Mouse (Mus musculus) limb, embryonic 13.5 days (tissue): ENCODE data around the gene Fam126a. TPM values are rescaled to one million over a fixed set of nuclear protein-coding genes. Genes with fewer than 3 reads are reported as not detected.
A peak's percentile ranks its signal among the peaks of the same experiment; 100 is the strongest.

Source experiments
- ATAC-seq: fragments of 200-750 bp; cut with Nextera tagmentation; 2 replicates; pipeline ENCODE4 v1.8.0; 2017; ENCODE audit warnings: low read depth, moderate number of reproducible peaks, moderate TSS enrichment; ENCODE audit not compliant: low FRiP score
- H3K27ac ChIP-seq: fragments of 300-500 bp; sonication (generic); 2 replicates; pipeline ENCODE4 v1.5.1; 2015; ENCODE audit warnings: inconsistent platforms, mild to moderate bottlenecking, moderate library complexity
- H3K27me3 ChIP-seq: fragments of 300-500 bp; sonication (generic); 2 replicates; pipeline ENCODE4 v1.6.1; 2015; ENCODE audit warnings: mild to moderate bottlenecking, inconsistent platforms
- H3K36me3 ChIP-seq: fragments of 300-500 bp; sonication (generic); 2 replicates; pipeline ENCODE4 v1.6.1; 2015; ENCODE audit warnings: inconsistent platforms, mild to moderate bottlenecking, moderate library complexity
- H3K4me1 ChIP-seq: fragments of 300-500 bp; sonication (generic); 2 replicates; pipeline ENCODE4 v1.6.1; 2015; ENCODE audit warnings: inconsistent platforms
- H3K4me2 ChIP-seq: fragments of 300-500 bp; sonication (generic); replicated peaks from 2 replicates; pipeline ENCODE4 v1.6.1; 2015; ENCODE audit warnings: inconsistent platforms, mild to moderate bottlenecking, moderate library complexity
- H3K4me3 ChIP-seq: fragments of 300-500 bp; sonication (generic); 2 replicates; pipeline ENCODE4 v1.5.1; 2015; ENCODE audit warnings: moderate library complexity, mild to moderate bottlenecking, inconsistent platforms
- H3K9ac ChIP-seq: fragments of 300-500 bp; sonication (generic); 2 replicates; pipeline ENCODE4 v1.6.1; 2015; ENCODE audit warnings: mild to moderate bottlenecking, inconsistent platforms
- H3K9me3 ChIP-seq: fragments of 300-500 bp; sonication (generic); 2 replicates; pipeline ENCODE4 v1.6.1; 2016; ENCODE audit warnings: inconsistent platforms
- WGBS: fragments of 180-500 bp; shearing (Covaris S2); methylation state at CpG from one replicate; pipeline ENCODE4 v1.1.7; 2015; 5-methylcytosine and 5-hydroxymethylcytosine counted together
- polyA plus RNA-seq: library from polyadenylated mRNA; unstranded; fragments of >200 nt; fragmentation: Nextera tagmentation; extraction: Ambion mirVana; gene quantifications from 2 replicates; pipeline ENCODE4 v1.2.1, GENCODE M21; 2015

Gene Fam126a
- polyA plus RNA-seq, 1 experiment from 2014 or later, result 33.8 TPM

GRCm38 (mm10) chr5:24018621-24019261 is 11.7 kb downstream of the Fam126a start:
- ATAC-seq, result no peak
- H3K4me3 ChIP-seq, result no peak overlapping the region
- H3K36me3 ChIP-seq, result no peaks in the 10 kb centered on the region; the same call in 1 of the 2 replicates
- H3K4me2 ChIP-seq, result no peak overlapping the region
- H3K27me3 ChIP-seq, result no peaks in the 10 kb centered on the region
- no peaks in the 10 kb centered on the region; the same call in 1 of the 2 replicates for H3K9me3 ChIP-seq
- 68% methylated on average over 7 of the region's 7 CpGs for WGBS
- 0 out of 2 replicates have a peak, but pooled peaks cover 8% of the 10 kb centered on the region for H3K4me1 ChIP-seq
- H3K27ac ChIP-seq, result no peak overlapping the region
- H3K9ac ChIP-seq, result no peak overlapping the region

GRCm38 (mm10) chr5:24016912-24017311 is 13.6 kb downstream of the Fam126a start:
- no peak overlapping the region for H3K4me3 ChIP-seq
- no peak overlapping the region for H3K4me2 ChIP-seq
- H3K27me3 ChIP-seq, result no peaks in the 10 kb centered on the region
- H3K9me3 ChIP-seq, result no peaks in the 10 kb centered on the region; the same call in 1 of the 2 replicates
- no peaks in the 10 kb centered on the region; the same call in 1 of the 2 replicates for H3K36me3 ChIP-seq
- ATAC-seq, result no peak
- H3K9ac ChIP-seq, result no peak overlapping the region
- H3K27ac ChIP-seq, result no peak overlapping the region
- H3K4me1 ChIP-seq, result 0 out of 2 replicates have a peak, but pooled peaks cover 8% of the 10 kb centered on the region
- 95% methylated on average over 1 of the region's 1 CpGs for WGBS

- H3K27me3 ChIP-seq, result no peaks in the 10 kb centered on the region
These were observed 17.0 kb downstream of the Fam126a start for GRCm38 (mm10) chr5:24013338-24014003.

GRCm38 (mm10) chr5:23999083-23999671 is 31.3 kb downstream of the Fam126a start:
- H3K9ac ChIP-seq, result no peak overlapping the region
- H3K4me1 ChIP-seq, result peaks cover 2% of the 10 kb centered on the region; the same call in 1 of the 2 replicates
- H3K36me3 ChIP-seq, result peaks cover 8% of the 10 kb centered on the region; the same call in 1 of the 2 replicates
- H3K27ac ChIP-seq, result no peak overlapping the region
- no peak for ATAC-seq
- H3K4me2 ChIP-seq, result no peak overlapping the region
- WGBS, result 68% methylated on average over 1 of the region's 1 CpGs
- no peak overlapping the region for H3K4me3 ChIP-seq
- H3K27me3 ChIP-seq, result no peaks in the 10 kb centered on the region
- no peaks in the 10 kb centered on the region for H3K9me3 ChIP-seq

More at GRCm38 (mm10) chr5:24013338-24014003, 17.0 kb downstream of the Fam126a start:
- Histone ChIP-seq H3K9me3 (no peaks in the 10 kb centered on the region; the same call in 1 of the 2 replicates), H3K4me1 (no peaks in the 10 kb centered on the region), H3K27ac (no peak overlapping the region), H3K9ac (no peak overlapping the region), H3K36me3 (no peaks in the 10 kb centered on the region; the same call in 1 of the 2 replicates), H3K4me2 (no peak overlapping the region), H3K4me3 (no peak overlapping the region)
- ATAC-seq, result no peak
- 73% methylated on average over 5 of the region's 5 CpGs for WGBS

- Histone ChIP-seq H3K4me1 (peaks cover 23% of the 10 kb centered on the region), H3K4me3 (no peak overlapping the region), H3K4me2 (no peak overlapping the region), H3K27ac (no peak overlapping the region), H3K27me3 (no peaks in the 10 kb centered on the region), H3K9me3 (no peaks in the 10 kb centered on the region), H3K36me3 (peaks cover 8% of the 10 kb centered on the region; the same call in 1 of the 2 replicates), H3K9ac (no peak overlapping the region)
- 73% methylated on average over 5 of the region's 5 CpGs for WGBS
- no peak for ATAC-seq
These were observed 34.5 kb downstream of the Fam126a start for GRCm38 (mm10) chr5:23995951-23996350.

- Histone ChIP-seq H3K36me3 (peaks cover 8% of the 10 kb centered on the region; the same call in 1 of the 2 replicates), H3K27ac (no peak overlapping the region), H3K9me3 (no peaks in the 10 kb centered on the region), H3K4me3 (no peak overlapping the region), H3K4me2 (no peak overlapping the region), H3K4me1 (peaks cover 28% of the 10 kb centered on the region), H3K9ac (no peak overlapping the region), H3K27me3 (no peaks in the 10 kb centered on the region)
- 90% methylated on average over 3 of the region's 3 CpGs for WGBS
- ATAC-seq, result no peak
These were observed 35.6 kb downstream of the Fam126a start for GRCm38 (mm10) chr5:23994929-23995328.

- no peak for ATAC-seq
- WGBS, result 84% methylated on average over 2 of the region's 2 CpGs
- Histone ChIP-seq H3K36me3 (peaks cover 5% of the 10 kb centered on the region; the same call in 1 of the 2 replicates), H3K9me3 (no peaks in the 10 kb centered on the region), H3K4me1 (peaks cover 33% of the 10 kb centered on the region), H3K9ac (no peak overlapping the region), H3K4me2 (no peak overlapping the region), H3K4me3 (no peak overlapping the region), H3K27me3 (no peaks in the 10 kb centered on the region), H3K27ac (no peak overlapping the region)
These were observed 36.3 kb downstream of the Fam126a start for GRCm38 (mm10) chr5:23994231-23994630.

GRCm38 (mm10) chr5:23993553-23993894 is 37.0 kb downstream of the Fam126a start:
- peak overlapping the region; percentile 12; the same call in 1 of the 2 replicates for H3K4me2 ChIP-seq
- no peaks in the 10 kb centered on the region for H3K9me3 ChIP-seq
- no peak overlapping the region for H3K4me3 ChIP-seq
- peaks cover 1% of the 10 kb centered on the region; the same call in 1 of the 2 replicates for H3K36me3 ChIP-seq
- no peaks in the 10 kb centered on the region for H3K27me3 ChIP-seq
- 23% methylated on average over 2 of the region's 2 CpGs for WGBS
- H3K27ac ChIP-seq, result peak overlapping the region; percentile 83
- H3K4me1 ChIP-seq, result peaks cover 33% of the 10 kb centered on the region
- peak; percentile 65; the same call in 1 of the 2 replicates for ATAC-seq
- H3K9ac ChIP-seq, result no peak overlapping the region

GRCm38 (mm10) chr5:23992876-23993552 is 37.5 kb downstream of the Fam126a start:
- Histone ChIP-seq H3K9ac (no peak overlapping the region), H3K27me3 (no peaks in the 10 kb centered on the region), H3K4me3 (no peak overlapping the region), H3K36me3 (no peaks in the 10 kb centered on the region), H3K4me1 (peaks cover 33% of the 10 kb centered on the region), H3K4me2 (peak overlapping the region; percentile 12; the same call in 1 of the 2 replicates), H3K27ac (peak overlapping the region; percentile 83), H3K9me3 (no peaks in the 10 kb centered on the region)
- peak; percentile 82 for ATAC-seq
- 49% methylated on average over 5 of the region's 5 CpGs for WGBS

GRCm38 (mm10) chr5:23990001-23990400 is 40.5 kb downstream of the Fam126a start:
- WGBS, result 67% methylated on average over 3 of the region's 3 CpGs
- Histone ChIP-seq H3K27ac (no peak overlapping the region), H3K9ac (no peak overlapping the region), H3K36me3 (peaks cover 12% of the 10 kb centered on the region), H3K27me3 (no peaks in the 10 kb centered on the region), H3K4me3 (no peak overlapping the region), H3K4me2 (no peak overlapping the region), H3K4me1 (peaks cover 33% of the 10 kb centered on the region), H3K9me3 (no peaks in the 10 kb centered on the region)
- ATAC-seq, result no peak

GRCm38 (mm10) chr5:23987792-23988191 is 42.7 kb downstream of the Fam126a start:
- no peak overlapping the region for H3K27ac ChIP-seq
- H3K27me3 ChIP-seq, result no peaks in the 10 kb centered on the region
- no peaks in the 10 kb centered on the region for H3K9me3 ChIP-seq
- H3K4me1 ChIP-seq, result peaks cover 17% of the 10 kb centered on the region
- H3K4me2 ChIP-seq, result no peak overlapping the region
- H3K36me3 ChIP-seq, result peaks cover 14% of the 10 kb centered on the region
- no peak overlapping the region for H3K9ac ChIP-seq
- no peak overlapping the region for H3K4me3 ChIP-seq
- 50% methylated on average over 10 of the region's 10 CpGs for WGBS
- ATAC-seq, result no peak

GRCm38 (mm10) chr5:23982081-23982480 is 48.4 kb downstream of the Fam126a start:
- Histone ChIP-seq H3K4me1 (no peaks in the 10 kb centered on the region), H3K27ac (no peak overlapping the region), H3K9ac (no peak overlapping the region), H3K9me3 (no peaks in the 10 kb centered on the region), H3K36me3 (peaks cover 42% of the 10 kb centered on the region), H3K27me3 (no peaks in the 10 kb centered on the region), H3K4me2 (no peak overlapping the region), H3K4me3 (no peak overlapping the region)
- 88% methylated on average over 1 of the region's 1 CpGs for WGBS
- ATAC-seq, result no peak
